Mouse (Mus musculus): ENCODE measurements at regions not wholly inside any gene's neighbourhood (a gene's known extent, or its start where the extent isn't known, plus 50 kb on each side); places are given as distances from the start of the nearest gene placed in this dataset.

- Histone ChIP-seq H3K79me3 (ENCODE audit: low read depth) (no peaks in the 10 kb centered on the region), H3K27me3 (ENCODE audit: control insufficient read depth, insufficient read depth, insufficient read length) (no peaks in the 10 kb centered on the region)
- TF ChIP-seq MYOD1 (IDR thresholded peaks at IDR 0.05; ENCODE audit: control insufficient read depth, insufficient read length, low read depth) (no peak), MYOG (IDR thresholded peaks at IDR 0.05; ENCODE audit: control insufficient read depth, extremely low read depth, insufficient read length) (no peak), CTCF (IDR thresholded peaks at IDR 0.05; ENCODE audit: control insufficient read depth, insufficient read depth, insufficient read length) (no peak), FOSL1 (IDR thresholded peaks at IDR 0.05; ENCODE audit: insufficient read depth, low read length, poor library complexity, severe bottlenecking) (no peak), USF1 (IDR thresholded peaks at IDR 0.05; ENCODE audit: low read depth) (no peak), MAX (IDR thresholded peaks at IDR 0.05) (no peak), CEBPB (IDR thresholded peaks at IDR 0.05; ENCODE audit: low read depth) (no peak)
Observed at GRCm38 (mm10) chr2:134350442-134350841, 203.7 kb downstream of the Hao1 start.

GRCm38 (mm10) chr2:134342515-134343140, 211.5 kb downstream of the Hao1 start:
- no peaks in the 10 kb centered on the region for H3K79me2 ChIP-seq (ENCODE audit: control insufficient read depth, insufficient read depth)
- H3ac ChIP-seq (ENCODE audit: control insufficient read depth, insufficient read length, low read depth) = no peak overlapping the region

More at GRCm38 (mm10) chr2:134350442-134350841, 203.7 kb downstream of the Hao1 start:
- Histone ChIP-seq H3ac (ENCODE audit: control insufficient read depth, insufficient read length, low read depth) (no peak overlapping the region), H3K36me3 (ENCODE audit: control insufficient read depth, insufficient read depth) (no peaks in the 10 kb centered on the region), H3K79me2 (ENCODE audit: control insufficient read depth, insufficient read depth) (no peaks in the 10 kb centered on the region), H3K4me3 (ENCODE audit: insufficient read depth, poor library complexity, severe bottlenecking) (no peak overlapping the region)

GRCm38 (mm10) chr2:134308092-134308491, 246.1 kb downstream of the Hao1 start:
- H3ac ChIP-seq (ENCODE audit: control insufficient read depth, insufficient read length, low read depth) = no peak overlapping the region
- TF ChIP-seq MAX (IDR thresholded peaks at IDR 0.05) (no peak), USF1 (IDR thresholded peaks at IDR 0.05; ENCODE audit: low read depth) (no peak), MYOG (IDR thresholded peaks at IDR 0.05; ENCODE audit: control insufficient read depth, extremely low read depth, insufficient read length) (no peak), MYOD1 (IDR thresholded peaks at IDR 0.05; ENCODE audit: control insufficient read depth, insufficient read length, low read depth) (no peak), CEBPB (IDR thresholded peaks at IDR 0.05; ENCODE audit: low read depth) (no peak), FOSL1 (IDR thresholded peaks at IDR 0.05; ENCODE audit: insufficient read depth, low read length, poor library complexity, severe bottlenecking) (no peak), CTCF (IDR thresholded peaks at IDR 0.05; ENCODE audit: control insufficient read depth, insufficient read depth, insufficient read length) (no peak)
- no peak overlapping the region for H3K4me3 ChIP-seq (ENCODE audit: insufficient read depth, poor library complexity, severe bottlenecking)
- no peaks in the 10 kb centered on the region for H3K27me3 ChIP-seq (ENCODE audit: control insufficient read depth, insufficient read depth, insufficient read length)
- H3K79me2 ChIP-seq (ENCODE audit: control insufficient read depth, insufficient read depth) = no peaks in the 10 kb centered on the region
- H3K79me3 ChIP-seq (ENCODE audit: low read depth) = no peaks in the 10 kb centered on the region
- H3K36me3 ChIP-seq (ENCODE audit: control insufficient read depth, insufficient read depth) = no peaks in the 10 kb centered on the region

More at GRCm38 (mm10) chr2:134342515-134343140, 211.5 kb downstream of the Hao1 start:
- TF ChIP-seq CEBPB (IDR thresholded peaks at IDR 0.05; ENCODE audit: low read depth) = peak; percentile 96
- peak; percentile 29 for TF ChIP-seq FOSL1 (IDR thresholded peaks at IDR 0.05; ENCODE audit: insufficient read depth, low read length, poor library complexity, severe bottlenecking)
- no peak for TF ChIP-seq MYOD1 (IDR thresholded peaks at IDR 0.05; ENCODE audit: control insufficient read depth, insufficient read length, low read depth)
- peak; percentile 77 for TF ChIP-seq USF1 (IDR thresholded peaks at IDR 0.05; ENCODE audit: low read depth)
- TF ChIP-seq MAX (IDR thresholded peaks at IDR 0.05) = no peak
- TF ChIP-seq CTCF (IDR thresholded peaks at IDR 0.05; ENCODE audit: control insufficient read depth, insufficient read depth, insufficient read length) = no peak
- no peaks in the 10 kb centered on the region for H3K79me3 ChIP-seq (ENCODE audit: low read depth)
- no peaks in the 10 kb centered on the region for H3K27me3 ChIP-seq (ENCODE audit: control insufficient read depth, insufficient read depth, insufficient read length)
- no peak overlapping the region for H3K4me3 ChIP-seq (ENCODE audit: insufficient read depth, poor library complexity, severe bottlenecking)
- no peaks in the 10 kb centered on the region for H3K36me3 ChIP-seq (ENCODE audit: control insufficient read depth, insufficient read depth)

- Histone ChIP-seq H3ac (ENCODE audit: control insufficient read depth, insufficient read length, low read depth) (no peak overlapping the region), H3K36me3 (ENCODE audit: control insufficient read depth, insufficient read depth) (no peaks in the 10 kb centered on the region), H3K79me2 (ENCODE audit: control insufficient read depth, insufficient read depth) (no peaks in the 10 kb centered on the region), H3K4me3 (ENCODE audit: insufficient read depth, poor library complexity, severe bottlenecking) (no peak overlapping the region), H3K79me3 (ENCODE audit: low read depth) (no peaks in the 10 kb centered on the region), H3K27me3 (ENCODE audit: control insufficient read depth, insufficient read depth, insufficient read length) (no peaks in the 10 kb centered on the region)
- TF ChIP-seq CEBPB (IDR thresholded peaks at IDR 0.05; ENCODE audit: low read depth) (no peak), USF1 (IDR thresholded peaks at IDR 0.05; ENCODE audit: low read depth) (no peak), MYOG (IDR thresholded peaks at IDR 0.05; ENCODE audit: control insufficient read depth, extremely low read depth, insufficient read length) (no peak)
Observed at GRCm38 (mm10) chr2:134290126-134290691, 264.0 kb downstream of the Hao1 start.

GRCm38 (mm10) chr2:134275881-134276280, 278.3 kb downstream of the Hao1 start:
- TF ChIP-seq CEBPB (IDR thresholded peaks at IDR 0.05; ENCODE audit: low read depth) (no peak), FOSL1 (IDR thresholded peaks at IDR 0.05; ENCODE audit: insufficient read depth, low read length, poor library complexity, severe bottlenecking) (no peak), MAX (IDR thresholded peaks at IDR 0.05) (no peak), CTCF (IDR thresholded peaks at IDR 0.05; ENCODE audit: control insufficient read depth, insufficient read depth, insufficient read length) (no peak), USF1 (IDR thresholded peaks at IDR 0.05; ENCODE audit: low read depth) (no peak), MYOG (IDR thresholded peaks at IDR 0.05; ENCODE audit: control insufficient read depth, extremely low read depth, insufficient read length) (no peak), MYOD1 (IDR thresholded peaks at IDR 0.05; ENCODE audit: control insufficient read depth, insufficient read length, low read depth) (no peak)
- no peaks in the 10 kb centered on the region for H3K79me3 ChIP-seq (ENCODE audit: low read depth)

More at GRCm38 (mm10) chr2:134275881-134276280, 278.3 kb downstream of the Hao1 start:
- no peak overlapping the region for H3ac ChIP-seq (ENCODE audit: control insufficient read depth, insufficient read length, low read depth)
- H3K4me3 ChIP-seq (ENCODE audit: insufficient read depth, poor library complexity, severe bottlenecking) = no peak overlapping the region
- H3K79me2 ChIP-seq (ENCODE audit: control insufficient read depth, insufficient read depth) = no peaks in the 10 kb centered on the region
- H3K36me3 ChIP-seq (ENCODE audit: control insufficient read depth, insufficient read depth) = no peaks in the 10 kb centered on the region
- H3K27me3 ChIP-seq (ENCODE audit: control insufficient read depth, insufficient read depth, insufficient read length) = no peaks in the 10 kb centered on the region
